Mouse (Mus musculus) right cerebral cortex, postnatal 14 days (tissue): ENCODE data around the gene Gm10696.
"Not testable (repeated sequence)": the region's sequence is repeated elsewhere in the genome, so short reads cannot be mapped to it uniquely, and the experiment has no call there.

Experiments used
- DNase-seq: peaks from one replicate; pipeline ENCODE4 v3.0.0; 2022

Gene Gm10696

GRCm38 (mm10) chr3:94178093-94178492 is at the start of gene Gm10696:
Gene Gm10696, minus strand, starts transcription at chr3:94178193.
- DNase-seq: not testable (repeated sequence)

GRCm38 (mm10) chr3:94196414-94196813 is 18.4 kb upstream of the Gm10696 start, which contains the start of gene Gm5286:
Gene Gm5286, plus strand, starts transcription at chr3:94196714.
- not testable (repeated sequence) for DNase-seq

- DNase-seq: not testable (repeated sequence)
Observed at GRCm38 (mm10) chr3:94167351-94167750, 10.6 kb downstream of the Gm10696 start.
